Mouse (Mus musculus) embryonic facial prominence, embryonic 11.5 days (tissue): ENCODE results near the gene Rnf43. TPM values are rescaled to one million over a fixed set of nuclear protein-coding genes. Genes with fewer than 3 reads are reported as not detected.
A peak's percentile ranks its signal among the peaks of the same experiment; 100 is the strongest.

Experiments used
- ATAC-seq: fragments of 200-750 bp; cut with Nextera tagmentation; replicated peaks from 2 replicates; pipeline ENCODE4 v1.8.0; 2017; ENCODE audit warnings: low read depth; ENCODE audit not compliant: insufficient number of reproducible peaks, low FRiP score, low TSS enrichment
- DNase-seq: peaks from one replicate; pipeline ENCODE4 v3.0.0-alpha.2; 2015; ENCODE audit warnings: low spot score
- H3K27ac ChIP-seq: fragments of 300-500 bp; sonication (generic); replicated peaks from 2 replicates; pipeline ENCODE4 v1.5.1; 2014; ENCODE audit warnings: mild to moderate bottlenecking, low read depth, low read length, control low read depth
- H3K27me3 ChIP-seq: fragments of 300-500 bp; sonication (generic); 2 replicates; pipeline ENCODE4 v1.6.1; 2014; ENCODE audit warnings: mild to moderate bottlenecking, low read length, moderate library complexity, mixed read lengths; ENCODE audit not compliant: control insufficient read depth, insufficient read depth
- H3K36me3 ChIP-seq: fragments of 300-500 bp; sonication (generic); replicated peaks from 2 replicates; pipeline ENCODE4 v1.6.1; 2014; ENCODE audit warnings: low read depth, mild to moderate bottlenecking, low read length, moderate library complexity, mixed read lengths; ENCODE audit not compliant: control insufficient read depth, insufficient read depth
- H3K4me1 ChIP-seq: fragments of 300-500 bp; sonication (generic); 2 replicates; pipeline ENCODE4 v1.6.1; 2014; ENCODE audit warnings: low read length, mixed read lengths; ENCODE audit not compliant: control insufficient read depth, insufficient read depth
- H3K4me2 ChIP-seq: fragments of 300-500 bp; sonication (generic); 2 replicates; pipeline ENCODE4 v1.6.1; 2014; ENCODE audit warnings: low read depth, mild to moderate bottlenecking, control low read depth, low read length, moderate library complexity
- H3K4me3 ChIP-seq: fragments of 300-500 bp; sonication (generic); 2 replicates; pipeline ENCODE4 v1.5.1; 2014; ENCODE audit warnings: low read depth, low read length, control low read depth
- H3K9ac ChIP-seq: fragments of 300-500 bp; sonication (generic); replicated peaks from 2 replicates; pipeline ENCODE4 v1.6.1; 2014; ENCODE audit warnings: mild to moderate bottlenecking, control low read depth, low read length
- H3K9me3 ChIP-seq: fragments of 300-500 bp; sonication (generic); replicated peaks from 2 replicates; pipeline ENCODE4 v1.6.1; 2016; ENCODE audit warnings: mild to moderate bottlenecking, low read length, inconsistent platforms, mixed read lengths; ENCODE audit not compliant: control insufficient read depth
- WGBS: fragments of 180-500 bp; shearing (Covaris S2); extraction: QIAGEN DNeasy Blood & Tissue Kit; methylation state at CpG from one replicate; pipeline ENCODE4 v1.1.7; 2014; 5-methylcytosine and 5-hydroxymethylcytosine counted together
- polyA plus RNA-seq: library from polyadenylated mRNA; unstranded; fragments of >200 nt; fragmentation: Nextera tagmentation; extraction: Ambion mirVana; gene quantifications from 2 replicates; pipeline ENCODE4 v1.2.1, GENCODE M21; 2014

Gene Rnf43
- polyA plus RNA-seq, 1 experiment from 2014 or later, result 2.0 TPM

- ATAC-seq, result no peak
- 83% methylated on average over 7 of the region's 7 CpGs for WGBS
Observed at GRCm38 (mm10) chr11:87678976-87679375, 16.5 kb downstream of the Rnf43 start.

DNA sequence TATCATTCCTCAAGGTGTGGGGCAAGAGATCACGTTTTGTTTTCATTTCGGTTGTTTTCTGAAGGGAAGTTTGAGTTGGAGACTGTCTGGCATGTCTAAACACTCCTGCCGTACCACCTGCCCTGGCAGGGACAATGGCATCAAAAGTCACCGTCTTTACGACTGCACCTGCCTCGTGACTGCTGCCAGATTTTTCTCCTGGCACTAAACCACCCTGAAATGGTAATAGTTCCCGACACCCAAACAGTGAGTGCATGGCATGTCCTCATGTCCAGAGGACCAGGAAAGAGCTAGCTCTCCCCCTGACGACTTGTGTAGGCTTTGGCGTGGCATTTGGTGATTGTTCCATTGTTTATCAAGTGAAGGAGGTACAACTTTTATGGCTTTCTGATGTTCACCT, 18.3 kb downstream of the Rnf43 start:
- H3K27ac ChIP-seq, result no peak overlapping the region
- H3K9me3 ChIP-seq, result no peaks in the 10 kb centered on the region
- H3K27me3 ChIP-seq, result no peaks in the 10 kb centered on the region
- H3K9ac ChIP-seq, result no peak overlapping the region
- no peak overlapping the region for H3K4me2 ChIP-seq
- no peaks in the 10 kb centered on the region for H3K36me3 ChIP-seq
- DNase-seq (no peak), ATAC-seq (no peak)
- H3K4me1 ChIP-seq, result no peaks in the 10 kb centered on the region
- H3K4me3 ChIP-seq, result no peak overlapping the region
- WGBS, result 89% methylated on average over 9 of the region's 9 CpGs

More at GRCm38 (mm10) chr11:87678976-87679375, 16.5 kb downstream of the Rnf43 start:
- Histone ChIP-seq H3K9ac (no peak overlapping the region), H3K36me3 (no peaks in the 10 kb centered on the region), H3K4me1 (no peaks in the 10 kb centered on the region), H3K27ac (no peak overlapping the region), H3K4me3 (no peak overlapping the region), H3K4me2 (no peak overlapping the region), H3K27me3 (no peaks in the 10 kb centered on the region), H3K9me3 (no peaks in the 10 kb centered on the region)
- no peak for DNase-seq

- Histone ChIP-seq H3K27me3 (no peaks in the 10 kb centered on the region), H3K4me1 (no peaks in the 10 kb centered on the region), H3K9me3 (no peaks in the 10 kb centered on the region), H3K4me2 (no peak overlapping the region), H3K36me3 (no peaks in the 10 kb centered on the region), H3K4me3 (no peak overlapping the region), H3K27ac (no peak overlapping the region), H3K9ac (no peak overlapping the region)
- WGBS, result 83% methylated on average over 12 of the region's 12 CpGs
- DNase-seq (no peak), ATAC-seq (no peak)
Observed at GRCm38 (mm10) chr11:87682096-87682495, 19.6 kb downstream of the Rnf43 start.

GRCm38 (mm10) chr11:87682838-87683571, 20.5 kb downstream of the Rnf43 start:
- no peaks in the 10 kb centered on the region for H3K27me3 ChIP-seq
- H3K27ac ChIP-seq, result no peak overlapping the region

DNA sequence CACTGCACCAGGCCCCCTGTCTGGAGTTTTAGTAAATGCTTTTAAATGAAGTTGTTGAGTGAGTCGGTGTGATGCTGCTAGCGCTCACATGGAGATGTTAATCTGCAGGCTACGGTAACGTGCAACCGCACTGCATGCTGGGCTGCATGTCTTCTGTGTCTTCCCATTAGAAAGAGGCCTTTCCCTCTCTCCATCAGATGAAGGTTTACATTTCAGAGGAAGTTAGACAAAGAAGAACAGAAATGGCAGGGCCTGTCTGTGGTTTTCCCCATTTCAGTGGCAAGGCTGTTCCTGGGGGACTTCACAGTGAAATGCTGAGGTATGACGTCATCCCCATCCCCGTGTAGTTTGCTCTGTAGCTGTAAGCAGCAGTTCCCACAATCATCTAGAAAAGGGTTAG, 23.9 kb downstream of the Rnf43 start:
- Histone ChIP-seq H3K27ac (no peak overlapping the region), H3K4me1 (no peaks in the 10 kb centered on the region; the same call in 1 of the 2 replicates), H3K9me3 (no peaks in the 10 kb centered on the region), H3K9ac (no peak overlapping the region), H3K4me2 (no peak overlapping the region), H3K4me3 (no peak overlapping the region), H3K27me3 (no peaks in the 10 kb centered on the region), H3K36me3 (no peaks in the 10 kb centered on the region; the same call in 1 of the 2 replicates)
- no peak for DNase-seq
- ATAC-seq, result no peak
- 68% methylated on average over 7 of the region's 7 CpGs for WGBS

More at GRCm38 (mm10) chr11:87682838-87683571, 20.5 kb downstream of the Rnf43 start:
- Histone ChIP-seq H3K9ac (no peak overlapping the region), H3K4me2 (no peak overlapping the region), H3K9me3 (no peaks in the 10 kb centered on the region), H3K4me3 (no peak overlapping the region), H3K4me1 (no peaks in the 10 kb centered on the region), H3K36me3 (no peaks in the 10 kb centered on the region)
- ATAC-seq (no peak), DNase-seq (peak; percentile 7)
- 48% methylated on average over 13 of the region's 13 CpGs for WGBS

GRCm38 (mm10) chr11:87687246-87688225, 25.0 kb downstream of the Rnf43 start:
- Histone ChIP-seq H3K4me2 (no peak overlapping the region), H3K27me3 (no peaks in the 10 kb centered on the region), H3K9ac (no peak overlapping the region), H3K4me1 (no peaks in the 10 kb centered on the region; the same call in 1 of the 2 replicates), H3K4me3 (no peak overlapping the region), H3K27ac (no peak overlapping the region), H3K9me3 (no peaks in the 10 kb centered on the region), H3K36me3 (no peaks in the 10 kb centered on the region; the same call in 1 of the 2 replicates)
- ATAC-seq (no peak), DNase-seq (no peak)
- WGBS, result 74% methylated on average over 15 of the region's 15 CpGs

DNA sequence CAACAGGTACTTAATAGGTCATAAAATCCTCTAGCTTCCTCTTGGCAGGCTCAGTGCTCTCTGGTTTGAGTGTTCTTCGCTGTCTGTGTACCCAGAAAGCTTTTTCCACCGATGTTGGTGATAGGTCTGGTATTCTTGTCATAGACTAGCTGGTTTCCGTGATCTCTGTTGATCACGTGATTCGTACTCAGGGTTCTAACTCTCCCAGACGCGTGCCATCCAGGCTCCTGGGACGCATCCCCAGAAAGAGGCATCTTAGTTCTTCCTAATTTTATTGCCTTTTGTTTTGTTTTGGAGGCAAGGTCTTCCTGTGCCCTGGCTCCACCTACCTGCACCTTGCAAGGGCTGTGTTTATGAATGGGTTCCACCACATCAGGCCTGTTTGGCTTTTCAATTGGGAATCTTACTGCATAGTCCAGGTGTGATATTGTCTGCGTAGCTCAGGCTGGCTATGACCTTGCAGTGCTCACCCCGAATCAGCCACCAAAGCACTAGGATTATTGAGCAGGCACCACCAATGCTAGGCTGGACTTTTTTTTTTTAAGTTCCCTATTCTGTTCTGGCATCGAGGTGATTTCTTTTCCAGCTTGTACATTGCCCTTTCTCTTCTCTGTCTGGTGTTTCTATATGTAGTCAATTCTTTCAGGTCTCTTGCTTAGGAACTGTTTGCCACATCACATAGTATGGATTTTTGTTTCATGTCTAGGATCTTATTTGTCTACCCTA, 26.1 kb downstream of the Rnf43 start:
- ATAC-seq (no peak), DNase-seq (no peak)
- H3K4me3 ChIP-seq, result no peak overlapping the region
- no peaks in the 10 kb centered on the region for H3K27me3 ChIP-seq
- no peak overlapping the region for H3K27ac ChIP-seq
- H3K4me1 ChIP-seq, result no peaks in the 10 kb centered on the region; the same call in 1 of the 2 replicates
- H3K9me3 ChIP-seq, result no peaks in the 10 kb centered on the region
- H3K9ac ChIP-seq, result no peak overlapping the region
- H3K36me3 ChIP-seq, result no peaks in the 10 kb centered on the region; the same call in 1 of the 2 replicates
- WGBS, result 90% methylated on average over 11 of the region's 11 CpGs
- no peak overlapping the region for H3K4me2 ChIP-seq
